Mouse (Mus musculus): ENCODE results near the gene Piga. TPM values are rescaled to one million over a fixed set of nuclear protein-coding genes. Genes with fewer than 3 reads are reported as not detected.

Piga gene
- polyA plus RNA-seq, 1 experiment from 2014 or later: 5.8 TPM

GRCm38 (mm10) chrX:164394091-164394490 is 25.5 kb upstream of the Piga start:
- ATAC-seq (no peak), DNase-seq (no peak)
- Histone ChIP-seq H3K9ac (replicated peaks) (no peak overlapping the region), H3K4me3 (ENCODE audit: low read depth, low read length) (no peak overlapping the region), H3K4me2 (ENCODE audit: low read depth, low read length) (no peak overlapping the region), H3K36me3 (replicated peaks; ENCODE audit: insufficient read depth, low read length) (no peaks in the 10 kb centered on the region), H3K27me3 (ENCODE audit: insufficient read depth, low read length) (no peaks in the 10 kb centered on the region), H3K27ac (ENCODE audit: low read depth) (no peak overlapping the region), H3K9me3 (ENCODE audit: low read length) (no peaks in the 10 kb centered on the region), H3K4me1 (ENCODE audit: insufficient read depth) (no peaks in the 10 kb centered on the region)
- TF ChIP-seq EP300 (IDR thresholded peaks at IDR 0.05; ENCODE audit: low read depth) (no peak), CTCF (IDR thresholded peaks at IDR 0.05; ENCODE audit: low read depth) (no peak)
- 78% methylated on average over 4 of the region's 4 CpGs for WGBS (ENCODE audit: insufficient replicate concordance)

- TF ChIP-seq EP300 (IDR thresholded peaks at IDR 0.05; ENCODE audit: low read depth): no peak
- TF ChIP-seq CTCF (IDR thresholded peaks at IDR 0.05; ENCODE audit: low read depth): peak; percentile 49
- Histone ChIP-seq H3K9me3 (ENCODE audit: low read length) (no peaks in the 10 kb centered on the region), H3K4me3 (ENCODE audit: low read depth, low read length) (no peak overlapping the region), H3K27ac (ENCODE audit: low read depth) (no peak overlapping the region), H3K9ac (replicated peaks) (no peak overlapping the region), H3K36me3 (replicated peaks; ENCODE audit: insufficient read depth, low read length) (no peaks in the 10 kb centered on the region), H3K4me2 (ENCODE audit: low read depth, low read length) (no peak overlapping the region), H3K27me3 (ENCODE audit: insufficient read depth, low read length) (no peaks in the 10 kb centered on the region), H3K4me1 (ENCODE audit: insufficient read depth) (no peaks in the 10 kb centered on the region)
- no peak for ATAC-seq
- no peak for DNase-seq
- WGBS (ENCODE audit: insufficient replicate concordance): 46% methylated on average over 3 of the region's 3 CpGs
Observed at GRCm38 (mm10) chrX:164398456-164398855, 21.1 kb upstream of the Piga start.

DNA sequence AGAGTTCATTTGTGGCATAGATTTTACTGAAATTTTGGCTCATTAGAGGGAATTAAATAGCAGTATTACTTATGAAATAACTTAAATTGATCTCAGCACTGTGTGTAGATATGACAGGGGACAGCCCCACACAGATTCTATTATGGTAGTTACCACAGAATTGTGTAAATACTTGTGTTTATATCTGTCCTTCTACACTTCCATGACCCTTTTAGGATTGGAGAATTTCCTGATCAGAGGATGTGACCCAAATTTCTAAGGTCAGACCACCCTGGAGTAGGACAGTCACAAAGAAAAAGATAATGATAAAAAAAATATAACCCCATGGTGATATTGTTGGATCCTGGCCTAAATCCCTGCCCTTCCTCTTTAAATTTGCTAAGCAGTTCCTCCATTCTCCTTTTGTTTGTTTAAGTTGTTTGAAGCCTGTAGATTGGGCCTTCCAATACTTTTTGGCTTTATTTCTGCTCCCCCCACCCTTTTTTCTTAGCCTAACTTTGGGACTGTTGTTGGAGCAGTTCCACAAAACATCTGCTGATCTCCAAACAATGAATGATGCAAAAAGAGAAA is 14.4 kb upstream of the Piga start:
- H3K27me3 ChIP-seq (ENCODE audit: insufficient read depth, low read length): no peaks in the 10 kb centered on the region
- DNase-seq: no peak
- H3K4me3 ChIP-seq (ENCODE audit: low read depth, low read length): no peak overlapping the region
- H3K36me3 ChIP-seq (replicated peaks; ENCODE audit: insufficient read depth, low read length): no peaks in the 10 kb centered on the region
- no peaks in the 10 kb centered on the region for H3K9me3 ChIP-seq (ENCODE audit: low read length)
- no peak overlapping the region for H3K4me2 ChIP-seq (ENCODE audit: low read depth, low read length)
- no peaks in the 10 kb centered on the region for H3K4me1 ChIP-seq (ENCODE audit: insufficient read depth)
- H3K27ac ChIP-seq (ENCODE audit: low read depth): no peak overlapping the region
- TF ChIP-seq CTCF (IDR thresholded peaks at IDR 0.05; ENCODE audit: low read depth): no peak
- TF ChIP-seq EP300 (IDR thresholded peaks at IDR 0.05; ENCODE audit: low read depth): no peak
- no peak overlapping the region for H3K9ac ChIP-seq (replicated peaks)
- ATAC-seq: no peak

- Histone ChIP-seq H3K36me3 (replicated peaks; ENCODE audit: insufficient read depth, low read length) (no peaks in the 10 kb centered on the region), H3K27ac (ENCODE audit: low read depth) (no peak overlapping the region), H3K27me3 (ENCODE audit: insufficient read depth, low read length) (no peaks in the 10 kb centered on the region), H3K9me3 (ENCODE audit: low read length) (no peaks in the 10 kb centered on the region), H3K4me2 (ENCODE audit: low read depth, low read length) (no peak overlapping the region), H3K9ac (replicated peaks) (no peak overlapping the region), H3K4me1 (ENCODE audit: insufficient read depth) (no peaks in the 10 kb centered on the region), H3K4me3 (ENCODE audit: low read depth, low read length) (no peak overlapping the region)
- ATAC-seq (no peak), DNase-seq (no peak)
- WGBS (ENCODE audit: insufficient replicate concordance): 65% methylated on average over 9 of the region's 9 CpGs
- TF ChIP-seq CTCF (IDR thresholded peaks at IDR 0.05; ENCODE audit: low read depth) (no peak), EP300 (IDR thresholded peaks at IDR 0.05; ENCODE audit: low read depth) (no peak)
Observed at GRCm38 (mm10) chrX:164406133-164407022, 13.2 kb upstream of the Piga start.

DNA sequence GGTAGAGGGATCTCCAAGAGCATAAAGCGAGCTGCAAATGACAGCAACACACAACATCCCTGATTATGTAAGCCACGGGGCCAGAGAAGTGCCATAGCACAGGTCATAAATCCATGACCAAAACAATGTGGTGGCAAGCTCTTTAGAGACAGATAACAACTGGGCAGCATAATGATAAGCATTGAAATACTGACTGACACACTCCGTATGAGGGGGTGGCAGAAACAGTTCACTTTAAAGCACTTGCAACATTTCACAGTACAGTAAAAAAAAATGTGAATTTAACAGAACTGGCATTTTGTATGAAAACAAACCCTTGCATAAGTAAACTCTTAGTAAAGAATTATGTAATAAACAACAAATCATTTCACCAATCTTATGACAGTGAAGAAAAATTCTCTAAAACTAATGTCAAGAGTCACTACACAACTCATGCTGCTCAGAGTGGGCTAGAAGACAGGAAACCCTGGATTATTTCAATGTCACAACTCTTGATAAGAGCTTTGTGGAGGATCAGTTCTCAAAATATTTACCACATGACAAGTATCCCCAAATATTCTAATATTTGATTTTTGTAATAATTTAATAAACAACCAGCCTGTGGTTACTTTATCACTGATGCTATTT is 11.2 kb upstream of the Piga start:
- no peaks in the 10 kb centered on the region for H3K36me3 ChIP-seq (replicated peaks; ENCODE audit: insufficient read depth, low read length)
- TF ChIP-seq EP300 (IDR thresholded peaks at IDR 0.05; ENCODE audit: low read depth) (no peak), CTCF (IDR thresholded peaks at IDR 0.05; ENCODE audit: low read depth) (no peak)
- H3K4me3 ChIP-seq (ENCODE audit: low read depth, low read length): no peak overlapping the region
- no peak overlapping the region for H3K4me2 ChIP-seq (ENCODE audit: low read depth, low read length)
- no peak overlapping the region for H3K27ac ChIP-seq (ENCODE audit: low read depth)
- no peaks in the 10 kb centered on the region for H3K27me3 ChIP-seq (ENCODE audit: insufficient read depth, low read length)
- no peak for DNase-seq
- 53% methylated on average over 3 of the region's 3 CpGs for WGBS (ENCODE audit: insufficient replicate concordance)
- H3K9ac ChIP-seq (replicated peaks): no peak overlapping the region
- no peaks in the 10 kb centered on the region for H3K4me1 ChIP-seq (ENCODE audit: insufficient read depth)
- no peaks in the 10 kb centered on the region for H3K9me3 ChIP-seq (ENCODE audit: low read length)
- ATAC-seq: no peak

- Histone ChIP-seq H3K9me3 (ENCODE audit: low read length) (no peaks in the 10 kb centered on the region), H3K4me3 (ENCODE audit: low read depth, low read length) (no peak overlapping the region), H3K27me3 (ENCODE audit: insufficient read depth, low read length) (no peaks in the 10 kb centered on the region), H3K36me3 (replicated peaks; ENCODE audit: insufficient read depth, low read length) (no peaks in the 10 kb centered on the region), H3K4me1 (ENCODE audit: insufficient read depth) (no peaks in the 10 kb centered on the region), H3K27ac (ENCODE audit: low read depth) (no peak overlapping the region), H3K4me2 (ENCODE audit: low read depth, low read length) (no peak overlapping the region), H3K9ac (replicated peaks) (no peak overlapping the region)
- ATAC-seq (no peak), DNase-seq (no peak)
- TF ChIP-seq CTCF (IDR thresholded peaks at IDR 0.05; ENCODE audit: low read depth) (no peak), EP300 (IDR thresholded peaks at IDR 0.05; ENCODE audit: low read depth) (no peak)
- 35% methylated on average over 1 of the region's 1 CpGs for WGBS (ENCODE audit: insufficient replicate concordance)
Observed at GRCm38 (mm10) chrX:164410562-164410961, 9.0 kb upstream of the Piga start.

Measured in liver, postnatal 0 days (tissue).